Mouse (Mus musculus): Measurements from ENCODE around the gene Ppt2. TPM values are rescaled to one million over a fixed set of nuclear protein-coding genes. Genes with fewer than 3 reads are reported as not detected.

Ppt2 gene
- polyA plus RNA-seq, 1 experiment from 2014 or later, result 23.9 TPM

- H3K9me3 ChIP-seq (ENCODE audit: control insufficient read depth, low read length), result no peaks in the 10 kb centered on the region
- WGBS, result 56% methylated on average over 7 of the region's 7 CpGs
- H3K4me3 ChIP-seq (ENCODE audit: low read length), result peak within 1 kb of the TSS; percentile 40
- no peak within 1 kb of the TSS for H3K27ac ChIP-seq (ENCODE audit: low read length)
- H3K4me2 ChIP-seq (ENCODE audit: low read depth, low read length), result peak within 1 kb of the TSS; percentile 57
- H3K9ac ChIP-seq (ENCODE audit: low read length), result no peak within 1 kb of the TSS
- peaks cover 15% of the 10 kb centered on the region for H3K4me1 ChIP-seq (replicated peaks; ENCODE audit: control insufficient read depth, insufficient read depth, low read length)
- H3K36me3 ChIP-seq (ENCODE audit: control insufficient read depth, insufficient read depth, low read length), result no peaks in the 10 kb centered on the region
- no peak for ATAC-seq (ENCODE audit: low read depth)
- peaks cover 50% of the 10 kb centered on the region for H3K27me3 ChIP-seq (ENCODE audit: control insufficient read depth, insufficient read depth, low read depth, low read length)
Measured at GRCm38 (mm10) chr17:34670235-34670634, 41.9 kb upstream of the Ppt2 start, which contains the start of gene Tnxb. TSS of gene Tnxb (plus strand) at chr17:34670535.

GRCm38 (mm10) chr17:34664472-34664871 lies 36.2 kb upstream of the Ppt2 start:
- H3K4me3 ChIP-seq (ENCODE audit: low read length), result no peak overlapping the region
- 53% methylated on average over 7 of the region's 7 CpGs for WGBS

DNA sequence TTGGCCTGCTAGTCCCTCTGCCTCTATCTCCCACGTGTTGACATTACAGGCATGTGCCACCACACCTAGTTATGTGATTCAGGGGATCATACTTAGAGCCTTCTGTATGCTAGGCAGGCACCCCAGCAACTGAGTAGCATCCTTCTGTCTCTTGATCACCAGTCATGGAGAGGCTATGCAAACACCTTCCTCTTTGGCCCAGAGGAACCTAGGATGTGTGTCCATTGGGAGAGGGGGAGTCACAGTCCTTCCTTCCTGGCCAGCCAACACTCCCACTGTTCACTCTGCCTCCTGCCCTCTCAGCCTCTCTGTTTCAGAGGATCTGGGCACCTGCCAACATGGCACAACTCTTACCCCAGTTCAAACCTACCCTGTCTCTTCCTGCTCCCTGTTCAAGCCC lies 35.2 kb upstream of the Ppt2 start:
- Histone ChIP-seq H3K27me3 (ENCODE audit: control insufficient read depth, insufficient read depth, low read depth, low read length) (peaks cover 20% of the 10 kb centered on the region), H3K9ac (ENCODE audit: low read length) (no peak overlapping the region), H3K36me3 (ENCODE audit: control insufficient read depth, insufficient read depth, low read length) (no peaks in the 10 kb centered on the region), H3K9me3 (ENCODE audit: control insufficient read depth, low read length) (no peaks in the 10 kb centered on the region), H3K4me3 (ENCODE audit: low read length) (no peak overlapping the region), H3K4me1 (replicated peaks; ENCODE audit: control insufficient read depth, insufficient read depth, low read length) (peaks cover 13% of the 10 kb centered on the region), H3K27ac (ENCODE audit: low read length) (no peak overlapping the region), H3K4me2 (ENCODE audit: low read depth, low read length) (no peak overlapping the region)
- 56% methylated on average over 1 of the region's 1 CpGs for WGBS
- no peak for ATAC-seq (ENCODE audit: low read depth)

More at GRCm38 (mm10) chr17:34664472-34664871, 36.2 kb upstream of the Ppt2 start:
- Histone ChIP-seq H3K9ac (ENCODE audit: low read length) (no peak overlapping the region), H3K27ac (ENCODE audit: low read length) (no peak overlapping the region), H3K4me2 (ENCODE audit: low read depth, low read length) (no peak overlapping the region), H3K4me1 (replicated peaks; ENCODE audit: control insufficient read depth, insufficient read depth, low read length) (peaks cover 13% of the 10 kb centered on the region), H3K9me3 (ENCODE audit: control insufficient read depth, low read length) (no peaks in the 10 kb centered on the region), H3K27me3 (ENCODE audit: control insufficient read depth, insufficient read depth, low read depth, low read length) (peaks cover 14% of the 10 kb centered on the region), H3K36me3 (ENCODE audit: control insufficient read depth, insufficient read depth, low read length) (no peaks in the 10 kb centered on the region)
- ATAC-seq (ENCODE audit: low read depth), result no peak

- H3K4me3 ChIP-seq (ENCODE audit: low read length), result no peak overlapping the region
- no peak for ATAC-seq (ENCODE audit: low read depth)
- WGBS, result 77% methylated on average over 8 of the region's 8 CpGs
Measured at GRCm38 (mm10) chr17:34662978-34663377, 34.7 kb upstream of the Ppt2 start.

GRCm38 (mm10) chr17:34662468-34662867 lies 34.2 kb upstream of the Ppt2 start:
- Histone ChIP-seq H3K4me1 (replicated peaks; ENCODE audit: control insufficient read depth, insufficient read depth, low read length) (peaks cover 13% of the 10 kb centered on the region), H3K27ac (ENCODE audit: low read length) (no peak overlapping the region), H3K4me2 (ENCODE audit: low read depth, low read length) (no peak overlapping the region), H3K36me3 (ENCODE audit: control insufficient read depth, insufficient read depth, low read length) (no peaks in the 10 kb centered on the region), H3K4me3 (ENCODE audit: low read length) (no peak overlapping the region), H3K9me3 (ENCODE audit: control insufficient read depth, low read length) (no peaks in the 10 kb centered on the region), H3K9ac (ENCODE audit: low read length) (no peak overlapping the region), H3K27me3 (ENCODE audit: control insufficient read depth, insufficient read depth, low read depth, low read length) (peaks cover 20% of the 10 kb centered on the region)
- ATAC-seq (ENCODE audit: low read depth), result no peak
- 82% methylated on average over 1 of the region's 1 CpGs for WGBS

More at GRCm38 (mm10) chr17:34662978-34663377, 34.7 kb upstream of the Ppt2 start:
- H3K4me2 ChIP-seq (ENCODE audit: low read depth, low read length), result no peak overlapping the region
- H3K4me1 ChIP-seq (replicated peaks; ENCODE audit: control insufficient read depth, insufficient read depth, low read length), result peaks cover 13% of the 10 kb centered on the region
- H3K9ac ChIP-seq (ENCODE audit: low read length), result no peak overlapping the region
- H3K36me3 ChIP-seq (ENCODE audit: control insufficient read depth, insufficient read depth, low read length), result no peaks in the 10 kb centered on the region
- H3K27me3 ChIP-seq (ENCODE audit: control insufficient read depth, insufficient read depth, low read depth, low read length), result peaks cover 20% of the 10 kb centered on the region
- H3K27ac ChIP-seq (ENCODE audit: low read length), result no peak overlapping the region
- H3K9me3 ChIP-seq (ENCODE audit: control insufficient read depth, low read length), result no peaks in the 10 kb centered on the region

GRCm38 (mm10) chr17:34661121-34661591 lies 32.8 kb upstream of the Ppt2 start:
- peaks cover 20% of the 10 kb centered on the region for H3K27me3 ChIP-seq (ENCODE audit: control insufficient read depth, insufficient read depth, low read depth, low read length)

DNA sequence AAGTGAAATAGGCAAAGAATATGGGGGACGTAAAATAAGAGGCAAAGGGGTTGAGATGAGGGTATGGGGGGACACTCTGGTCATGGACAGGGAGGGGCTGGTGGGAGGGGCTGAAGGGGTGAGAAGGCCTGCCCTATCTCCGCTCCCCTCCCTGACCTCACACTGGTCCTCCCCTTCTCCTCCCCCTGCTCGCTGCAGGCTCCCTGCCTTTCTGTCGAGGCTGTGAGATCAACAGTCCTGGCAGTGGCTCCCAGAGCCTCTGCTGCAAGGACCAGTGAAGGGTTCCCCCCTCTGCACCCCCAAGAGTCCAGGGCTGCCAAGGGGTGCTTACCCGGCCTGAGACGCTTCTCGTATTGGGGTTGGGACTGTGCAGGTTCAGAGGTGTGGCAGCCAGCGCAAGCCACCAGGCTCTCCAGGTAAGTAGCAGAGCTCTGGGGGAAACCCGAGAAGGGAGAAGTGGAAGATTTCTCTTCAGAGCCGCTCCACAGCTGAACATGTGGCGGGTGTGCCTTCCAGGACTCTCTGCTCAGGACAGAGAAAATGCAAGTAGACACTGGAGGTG lies 32.0 kb upstream of the Ppt2 start:
- Histone ChIP-seq H3K27ac (ENCODE audit: low read length) (no peak overlapping the region), H3K27me3 (ENCODE audit: control insufficient read depth, insufficient read depth, low read depth, low read length) (peaks cover 20% of the 10 kb centered on the region), H3K4me1 (replicated peaks; ENCODE audit: control insufficient read depth, insufficient read depth, low read length) (peaks cover 22% of the 10 kb centered on the region), H3K9ac (ENCODE audit: low read length) (no peak overlapping the region), H3K4me3 (ENCODE audit: low read length) (no peak overlapping the region), H3K36me3 (ENCODE audit: control insufficient read depth, insufficient read depth, low read length) (no peaks in the 10 kb centered on the region), H3K9me3 (ENCODE audit: control insufficient read depth, low read length) (no peaks in the 10 kb centered on the region), H3K4me2 (ENCODE audit: low read depth, low read length) (no peak overlapping the region; the same call in 1 of the 2 replicates)
- WGBS, result 28% methylated on average over 10 of the region's 11 CpGs
- ATAC-seq (ENCODE audit: low read depth), result no peak

More at GRCm38 (mm10) chr17:34661121-34661591, 32.8 kb upstream of the Ppt2 start:
- H3K9me3 ChIP-seq (ENCODE audit: control insufficient read depth, low read length), result no peaks in the 10 kb centered on the region
- H3K27ac ChIP-seq (ENCODE audit: low read length), result no peak overlapping the region; the same call in 1 of the 2 replicates
- H3K36me3 ChIP-seq (ENCODE audit: control insufficient read depth, insufficient read depth, low read length), result no peaks in the 10 kb centered on the region
- peaks cover 14% of the 10 kb centered on the region for H3K4me1 ChIP-seq (replicated peaks; ENCODE audit: control insufficient read depth, insufficient read depth, low read length)
- peak overlapping the region; percentile 27; the same call in 1 of the 2 replicates for H3K9ac ChIP-seq (ENCODE audit: low read length)
- 2% methylated on average over 19 of the region's 19 CpGs for WGBS
- H3K4me3 ChIP-seq (ENCODE audit: low read length), result peak overlapping the region; percentile 28
- H3K4me2 ChIP-seq (ENCODE audit: low read depth, low read length), result peak overlapping the region; percentile 46
- peak; percentile 59 for ATAC-seq (ENCODE audit: low read depth)

DNA sequence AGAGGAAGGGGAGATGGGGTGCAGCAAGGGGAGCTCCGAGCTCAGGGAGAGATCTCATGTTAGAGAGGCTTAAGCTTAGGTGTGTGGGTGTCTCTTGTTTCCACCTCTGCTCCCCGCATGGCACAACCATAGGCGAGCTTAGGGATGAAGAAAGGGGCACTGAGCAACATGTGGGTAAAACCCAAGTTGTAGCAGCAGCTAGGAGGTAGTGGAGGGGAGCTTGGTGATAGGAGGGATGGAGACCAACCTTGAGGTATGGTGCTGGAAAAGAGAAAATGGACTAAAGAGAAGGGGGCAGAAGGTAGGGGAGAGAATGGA lies 31.5 kb upstream of the Ppt2 start:
- H3K27me3 ChIP-seq (ENCODE audit: control insufficient read depth, insufficient read depth, low read depth, low read length), result peaks cover 20% of the 10 kb centered on the region
- no peak overlapping the region for H3K4me3 ChIP-seq (ENCODE audit: low read length)
- H3K9me3 ChIP-seq (ENCODE audit: control insufficient read depth, low read length), result no peaks in the 10 kb centered on the region
- H3K27ac ChIP-seq (ENCODE audit: low read length), result no peak overlapping the region
- no peak overlapping the region for H3K9ac ChIP-seq (ENCODE audit: low read length)
- H3K36me3 ChIP-seq (ENCODE audit: control insufficient read depth, insufficient read depth, low read length), result no peaks in the 10 kb centered on the region
- no peak for ATAC-seq (ENCODE audit: low read depth)
- no peak overlapping the region for H3K4me2 ChIP-seq (ENCODE audit: low read depth, low read length)
- peaks cover 27% of the 10 kb centered on the region for H3K4me1 ChIP-seq (replicated peaks; ENCODE audit: control insufficient read depth, insufficient read depth, low read length)
- WGBS, result 53% methylated on average over 3 of the region's 3 CpGs

DNA sequence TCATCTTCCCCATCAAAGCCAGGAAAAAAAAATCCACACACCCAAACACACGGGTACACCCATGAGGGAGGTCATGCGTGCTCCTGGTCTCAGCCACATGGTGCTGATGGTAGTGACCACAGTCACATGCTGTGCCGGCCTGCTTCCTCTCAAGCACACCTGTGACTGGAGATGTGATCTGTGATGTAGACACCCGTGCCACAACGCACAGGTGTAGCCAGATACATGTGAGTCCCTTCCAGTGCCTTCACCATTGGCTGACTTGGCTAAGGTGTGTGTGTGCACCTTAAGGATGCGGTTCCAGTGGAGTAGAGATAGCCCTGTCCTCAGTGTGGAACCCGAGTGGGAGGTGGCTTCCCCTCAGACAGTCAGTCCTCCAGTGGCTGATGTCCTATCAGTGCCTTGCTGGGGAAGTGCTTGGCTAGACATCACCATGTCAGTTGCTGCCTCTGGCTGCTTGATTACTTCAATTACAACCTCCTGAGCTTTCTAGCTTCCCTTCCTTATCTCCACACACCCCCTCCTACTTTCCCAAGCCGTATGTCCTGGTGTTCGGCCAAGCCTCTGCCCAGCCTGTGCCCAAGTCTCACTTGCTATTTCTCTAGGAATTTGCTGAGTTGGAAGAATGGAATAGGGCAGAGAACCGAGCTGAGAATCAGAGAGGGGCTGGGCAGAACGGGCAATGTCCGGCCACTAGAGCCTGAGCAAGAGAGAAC lies 31.0 kb upstream of the Ppt2 start:
- Histone ChIP-seq H3K9me3 (ENCODE audit: control insufficient read depth, low read length) (no peaks in the 10 kb centered on the region), H3K9ac (ENCODE audit: low read length) (no peak overlapping the region), H3K4me3 (ENCODE audit: low read length) (no peak overlapping the region), H3K4me2 (ENCODE audit: low read depth, low read length) (no peak overlapping the region), H3K4me1 (replicated peaks; ENCODE audit: control insufficient read depth, insufficient read depth, low read length) (peaks cover 30% of the 10 kb centered on the region), H3K27ac (ENCODE audit: low read length) (no peak overlapping the region), H3K27me3 (ENCODE audit: control insufficient read depth, insufficient read depth, low read depth, low read length) (peaks cover 20% of the 10 kb centered on the region), H3K36me3 (ENCODE audit: control insufficient read depth, insufficient read depth, low read length) (no peaks in the 10 kb centered on the region)
- no peak for ATAC-seq (ENCODE audit: low read depth)
- WGBS, result 42% methylated on average over 12 of the region's 12 CpGs

Data from lung, embryonic 16.5 days (tissue).